In the genomic region with DNA sequence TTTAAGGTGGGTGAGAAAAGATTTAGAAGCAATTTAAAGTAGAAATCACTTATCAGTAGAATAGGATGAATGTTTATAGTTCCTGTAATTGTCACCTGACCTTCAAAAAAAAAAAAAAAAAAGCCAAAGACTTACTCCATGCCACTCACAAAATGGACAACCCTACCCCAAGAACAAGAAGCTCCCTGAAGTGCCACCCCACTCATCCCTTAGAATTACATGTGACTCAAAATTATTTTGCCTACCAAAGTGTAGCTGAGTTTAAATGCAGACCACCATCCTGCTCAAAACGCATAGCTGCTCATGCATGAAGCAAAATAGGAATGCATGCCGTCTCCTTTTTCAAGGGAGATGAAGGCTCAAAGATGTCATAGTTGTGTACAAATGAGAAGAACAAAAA, we compare ENCODE assay signal across 26 mouse cellular contexts.
DNase-seq lines count a peak whose midpoint lies in the region; ATAC-seq lines count a peak whose summit lies in the region.
"Had no signal": no experiment of that assay in that cellular context is flagged by ENCODE, and none has a peak within 500 bp of the region (broad histone marks: within the 10 kb centered on the region; RNA-seq: fewer than 3 reads in every experiment).

No protein-coding gene starts in this region.

- WGBS in hindbrain, embryonic 11.5 days, result 42% methylated on average over 2 of the region's 2 CpGs
- WGBS in hindbrain, embryonic 14.5 days, result 27% methylated on average over 2 of the region's 2 CpGs
- WGBS in midbrain, embryonic 12.5 days, result 42% methylated on average over 2 of the region's 2 CpGs
- WGBS in midbrain, embryonic 16.5 days, result 27% methylated on average over 2 of the region's 2 CpGs
- 48% methylated on average over 2 of the region's 2 CpGs for WGBS in kidney, embryonic 16.5 days

- no peak overlapping the region for H3K4me2 ChIP-seq in hindbrain, embryonic 11.5 days (replicated peaks; ENCODE audit: low read depth, low read length)
- H3K4me2 ChIP-seq in hindbrain, embryonic 14.5 days (replicated peaks), result no peak overlapping the region
- no peak overlapping the region for H3K4me2 ChIP-seq in midbrain, embryonic 12.5 days (replicated peaks)
- no peak overlapping the region for H3K4me2 ChIP-seq in midbrain, embryonic 16.5 days (ENCODE audit: low read length)
- no peak overlapping the region for H3K4me2 ChIP-seq in kidney, embryonic 16.5 days (replicated peaks; ENCODE audit: low read depth, low read length)
- H3K4me2 ChIP-seq: embryonic facial prominence, embryonic 13.5 days; forebrain, embryonic 13.5 days; heart, embryonic 11.5 days had no signal

- H3K9me3 ChIP-seq in hindbrain, embryonic 11.5 days (ENCODE audit: control insufficient read depth, low read length), result no peaks in the 10 kb centered on the region
- no peaks in the 10 kb centered on the region for H3K9me3 ChIP-seq in hindbrain, embryonic 14.5 days (ENCODE audit: control insufficient read depth, low read length)
- no peaks in the 10 kb centered on the region for H3K9me3 ChIP-seq in midbrain, embryonic 12.5 days
- no peaks in the 10 kb centered on the region for H3K9me3 ChIP-seq in midbrain, embryonic 16.5 days (replicated peaks; ENCODE audit: control insufficient read depth, low read length, poor library complexity, severe bottlenecking)
- H3K9me3 ChIP-seq in kidney, embryonic 16.5 days (ENCODE audit: low read length), result no peaks in the 10 kb centered on the region
- H3K9me3 ChIP-seq: embryonic facial prominence, embryonic 10.5 days; embryonic facial prominence, embryonic 13.5 days; forebrain, embryonic 13.5 days had no signal

- no peaks in the 10 kb centered on the region for H3K27me3 ChIP-seq in hindbrain, embryonic 11.5 days (ENCODE audit: control insufficient read depth, insufficient read depth, low read length)
- no peaks in the 10 kb centered on the region for H3K27me3 ChIP-seq in hindbrain, embryonic 14.5 days (ENCODE audit: control insufficient read depth, insufficient read depth, low read length)
- H3K27me3 ChIP-seq in midbrain, embryonic 12.5 days, result no peaks in the 10 kb centered on the region
- H3K27me3 ChIP-seq in midbrain, embryonic 16.5 days (ENCODE audit: control insufficient read depth, insufficient read depth, low read depth, low read length), result no peaks in the 10 kb centered on the region
- H3K27me3 ChIP-seq in kidney, embryonic 16.5 days (ENCODE audit: insufficient read depth, low read length), result no peaks in the 10 kb centered on the region
- H3K27me3 ChIP-seq: CH12.LX; embryonic facial prominence, embryonic 13.5 days; forebrain, embryonic 13.5 days had no signal

- ATAC-seq in hindbrain, embryonic 11.5 days (ENCODE audit: low FRiP score), result peak; percentile 60; the same call in 1 of the 2 replicates
- no peak; the same call in 1 of the 2 replicates for ATAC-seq in hindbrain, embryonic 14.5 days (ENCODE audit: low FRiP score)
- ATAC-seq in midbrain, embryonic 12.5 days (ENCODE audit: low FRiP score, low read depth), result peak; percentile 47; the same call in 1 of the 2 replicates
- no peak for ATAC-seq in midbrain, embryonic 16.5 days
- ATAC-seq in kidney, embryonic 16.5 days (ENCODE audit: low FRiP score, low TSS enrichment), result no peak
- ATAC-seq: hindbrain, embryonic 16.5 days had no signal

- H3K4me3 ChIP-seq in hindbrain, embryonic 11.5 days (ENCODE audit: low read depth, low read length), result no peak overlapping the region
- H3K4me3 ChIP-seq in hindbrain, embryonic 14.5 days (replicated peaks; ENCODE audit: low read length), result no peak overlapping the region
- no peak overlapping the region for H3K4me3 ChIP-seq in midbrain, embryonic 12.5 days
- no peak overlapping the region for H3K4me3 ChIP-seq in midbrain, embryonic 16.5 days (ENCODE audit: low read depth, low read length)
- no peak overlapping the region for H3K4me3 ChIP-seq in kidney, embryonic 16.5 days (ENCODE audit: low read length)
- H3K4me3 ChIP-seq: embryonic facial prominence, embryonic 10.5 days; embryonic facial prominence, embryonic 13.5 days; erythroblast, embryonic 14.5 days; forebrain, embryonic 13.5 days; gastrocnemius, adult 2 months had no signal

- no peak overlapping the region for H3K27ac ChIP-seq in hindbrain, embryonic 11.5 days (ENCODE audit: low read depth, low read length)
- no peak overlapping the region for H3K27ac ChIP-seq in hindbrain, embryonic 14.5 days
- no peak overlapping the region for H3K27ac ChIP-seq in midbrain, embryonic 12.5 days (replicated peaks)
- no peak overlapping the region for H3K27ac ChIP-seq in midbrain, embryonic 16.5 days (ENCODE audit: low read length)
- no peak overlapping the region for H3K27ac ChIP-seq in kidney, embryonic 16.5 days (ENCODE audit: low read length)
- H3K27ac ChIP-seq: embryonic facial prominence, embryonic 10.5 days; embryonic facial prominence, embryonic 13.5 days; forebrain, embryonic 13.5 days; gastrocnemius, adult 2 months had no signal

- no peak overlapping the region for H3K9ac ChIP-seq in hindbrain, embryonic 11.5 days (ENCODE audit: low read depth, low read length)
- H3K9ac ChIP-seq in hindbrain, embryonic 14.5 days, result no peak overlapping the region
- H3K9ac ChIP-seq in midbrain, embryonic 12.5 days (replicated peaks), result no peak overlapping the region
- H3K9ac ChIP-seq in midbrain, embryonic 16.5 days (ENCODE audit: low read depth, low read length), result no peak overlapping the region
- no peak overlapping the region for H3K9ac ChIP-seq in kidney, embryonic 16.5 days (replicated peaks; ENCODE audit: low read length)
- H3K9ac ChIP-seq: embryonic facial prominence, embryonic 13.5 days; forebrain, embryonic 13.5 days; forebrain, postnatal 0 days had no signal

- no peak for DNase-seq in hindbrain, embryonic 11.5 days (ENCODE audit: low spot score)
- DNase-seq in hindbrain, embryonic 14.5 days (ENCODE audit: low spot score), result no peak
- DNase-seq in retina, postnatal 1 day, result peak; percentile 50
- DNase-seq in retina, embryonic 14.5 days (ENCODE audit: low spot score), result no peak
- DNase-seq: adrenal gland, adult 2 months; adrenal gland, postnatal 14 days; B cell, adult 2 months; cerebellum, adult 11-12 months; cerebellum, adult 8-10 months; cerebellum, postnatal 10 days; cerebellum, postnatal 36 days; forebrain, postnatal 0 days; gastrocnemius, adult 2 months; gastrocnemius, postnatal 14 days; heart, adult 11 months had no signal

- H3K4me1 ChIP-seq in hindbrain, embryonic 11.5 days (replicated peaks; ENCODE audit: control insufficient read depth, insufficient read depth, low read length), result no peaks in the 10 kb centered on the region
- no peaks in the 10 kb centered on the region for H3K4me1 ChIP-seq in hindbrain, embryonic 14.5 days (replicated peaks; ENCODE audit: control insufficient read depth, insufficient read depth, low read length)
- H3K4me1 ChIP-seq in midbrain, embryonic 12.5 days, result 0 out of 2 replicates have a peak, but pooled peaks cover 3% of the 10 kb centered on the region
- H3K4me1 ChIP-seq in midbrain, embryonic 16.5 days (ENCODE audit: control insufficient read depth, insufficient read depth, low read length), result no peaks in the 10 kb centered on the region
- no peaks in the 10 kb centered on the region for H3K4me1 ChIP-seq in kidney, embryonic 16.5 days (ENCODE audit: insufficient read depth, low read length)
- H3K4me1 ChIP-seq: embryonic facial prominence, embryonic 10.5 days; embryonic facial prominence, embryonic 13.5 days had no signal

- H3K36me3 ChIP-seq in hindbrain, embryonic 11.5 days (ENCODE audit: control insufficient read depth, insufficient read depth, low read length), result no peaks in the 10 kb centered on the region
- H3K36me3 ChIP-seq in hindbrain, embryonic 14.5 days (replicated peaks; ENCODE audit: control insufficient read depth, insufficient read depth), result no peaks in the 10 kb centered on the region
- H3K36me3 ChIP-seq in midbrain, embryonic 12.5 days, result no peaks in the 10 kb centered on the region
- no peaks in the 10 kb centered on the region for H3K36me3 ChIP-seq in midbrain, embryonic 16.5 days (ENCODE audit: control insufficient read depth, insufficient read depth, low read length)
- no peaks in the 10 kb centered on the region for H3K36me3 ChIP-seq in kidney, embryonic 16.5 days (ENCODE audit: insufficient read depth, low read length)
- H3K36me3 ChIP-seq: embryonic facial prominence, embryonic 10.5 days; embryonic facial prominence, embryonic 13.5 days; G1E had no signal

Comparison
In these comparisons a context has a peak if more than half of its experiments do, and no peak if none do; other contexts are left out.
1. ATAC-seq: peak in hindbrain, embryonic 11.5 days (single experiment) and midbrain, embryonic 12.5 days (single experiment); none in hindbrain, embryonic 14.5 days (single experiment), midbrain, embryonic 16.5 days (single experiment) and kidney, embryonic 16.5 days (single experiment).